Mouse (Mus musculus) cerebellum, adult 9-11 months (tissue): ENCODE measurements at regions not wholly inside any gene's neighbourhood (a gene's known extent, or its start where the extent isn't known, plus 50 kb on each side); places are given as distances from the start of the nearest gene placed in this dataset.

ENCODE experiments used
- DNase-seq: peaks from one replicate; pipeline ENCODE4 v3.0.0; 2022

DNA sequence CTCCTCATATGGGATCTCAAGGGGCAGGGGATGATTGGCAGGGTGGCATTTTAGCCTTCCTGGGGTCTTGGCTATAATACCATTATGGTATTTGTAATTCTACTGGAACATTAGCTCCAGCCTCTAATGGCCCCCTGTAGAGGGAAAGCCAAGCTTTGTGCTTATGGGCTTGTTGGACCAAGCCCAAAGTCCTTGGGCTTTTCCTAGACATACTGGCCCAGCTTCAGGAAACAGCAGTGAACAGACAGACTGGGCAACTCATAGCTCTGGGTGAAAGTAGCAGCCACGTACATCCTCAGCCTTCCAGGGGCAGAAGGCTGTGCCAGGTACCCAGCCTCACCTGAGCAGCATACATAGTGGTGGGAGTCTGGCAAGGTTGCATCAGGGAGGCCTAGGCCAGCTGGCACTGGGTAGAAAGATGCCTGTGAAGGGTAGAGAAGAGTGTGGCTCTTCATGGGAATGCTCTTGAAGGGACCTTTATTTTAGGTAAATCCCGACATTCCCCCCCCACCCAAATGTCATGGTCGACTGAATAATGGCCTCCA, 108.1 kb upstream of the Neo1 start:
- DNase-seq, result no peak

DNA sequence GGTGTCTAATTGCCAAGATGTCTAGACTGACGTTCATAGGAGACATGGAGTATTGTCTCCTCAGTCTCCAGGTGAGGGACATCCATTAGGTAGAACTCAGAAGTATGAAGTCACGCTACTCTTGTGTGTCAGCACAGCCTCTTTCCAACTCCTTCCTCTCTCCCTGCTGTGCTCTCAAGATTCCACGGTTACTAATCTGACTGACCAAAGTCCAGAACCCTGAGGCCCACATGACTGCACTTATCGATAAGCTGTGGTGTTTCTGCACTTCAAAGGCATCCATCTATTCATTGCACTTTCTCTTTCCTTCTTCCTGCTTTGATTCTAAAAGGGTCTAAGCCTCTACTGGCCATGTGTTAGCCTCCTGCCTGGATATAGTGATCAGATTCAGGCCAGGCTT, 107.4 kb upstream of the Neo1 start:
- DNase-seq, result no peak

DNA sequence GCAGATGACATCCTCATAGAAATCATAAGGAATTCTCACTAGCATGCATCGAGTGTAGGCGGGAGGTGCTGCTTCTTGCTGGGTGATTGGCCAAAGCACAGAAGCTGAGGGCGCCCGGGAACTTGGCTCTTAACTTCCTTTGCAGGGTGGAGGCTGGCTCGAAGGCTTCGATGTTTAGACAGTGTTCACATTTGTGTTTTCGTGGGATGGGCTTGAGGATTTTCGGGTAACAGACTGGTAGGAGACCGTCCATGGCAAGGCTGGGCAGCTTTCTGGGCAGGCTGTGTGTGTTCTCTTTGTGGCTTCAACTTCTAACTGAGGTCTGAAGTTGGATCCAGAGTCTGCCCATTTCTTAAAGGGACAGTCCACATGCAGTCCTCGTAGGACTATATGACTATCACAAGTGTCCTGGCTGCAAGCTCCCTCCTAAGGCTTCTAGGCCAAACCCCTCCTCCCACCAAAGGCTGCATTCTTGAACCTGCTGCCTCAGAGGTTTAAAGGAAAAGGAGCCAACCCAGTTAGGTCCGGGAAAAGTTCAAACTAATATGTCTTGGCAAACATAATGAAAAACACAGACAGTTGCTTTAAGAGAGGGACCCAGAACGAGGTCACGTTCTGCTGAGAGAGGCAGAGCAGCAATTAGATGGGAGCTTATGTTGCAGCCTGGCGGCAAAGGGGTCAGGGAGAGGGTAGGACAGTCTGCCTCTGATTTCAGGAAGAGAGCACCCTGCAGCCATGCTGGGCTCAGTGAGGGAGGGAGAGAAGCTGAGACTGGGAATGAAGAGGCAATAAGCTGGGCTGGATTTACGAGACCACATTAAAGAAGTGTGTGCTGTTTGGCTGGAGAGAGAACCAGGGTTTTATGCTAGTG, 98.2 kb upstream of the Neo1 start:
- DNase-seq, result no peak

DNA sequence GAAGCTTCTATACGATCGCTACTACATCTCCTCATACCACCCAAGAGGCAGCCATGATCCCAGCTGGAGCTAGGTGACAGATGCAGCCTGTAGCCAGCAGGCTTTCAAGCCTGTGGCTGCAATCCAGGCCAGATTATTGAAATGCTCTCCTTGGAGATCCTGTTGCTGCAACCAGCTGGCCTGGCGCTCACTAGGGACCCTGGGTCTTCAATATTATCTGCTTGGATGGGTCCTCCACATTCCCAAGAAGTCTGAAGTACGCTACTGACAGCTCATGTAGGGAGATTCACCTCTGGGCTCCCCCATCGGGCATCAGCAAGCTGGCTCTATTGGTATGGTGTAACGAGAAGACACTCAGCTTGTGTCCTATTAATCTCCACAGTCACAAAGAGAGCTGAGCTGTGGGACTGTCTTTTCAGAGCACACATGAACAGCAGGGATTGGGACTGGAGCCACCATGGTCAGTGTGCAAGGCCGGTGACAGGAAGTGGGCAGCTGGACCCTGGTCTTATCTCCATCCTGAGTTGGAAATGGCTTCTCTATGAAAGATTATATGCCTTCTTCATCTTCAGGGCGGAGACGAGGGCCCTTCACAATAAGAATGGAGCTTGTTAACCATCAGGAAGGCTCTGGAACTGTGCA, 93.6 kb upstream of the Neo1 start:
- DNase-seq, result no peak

DNA sequence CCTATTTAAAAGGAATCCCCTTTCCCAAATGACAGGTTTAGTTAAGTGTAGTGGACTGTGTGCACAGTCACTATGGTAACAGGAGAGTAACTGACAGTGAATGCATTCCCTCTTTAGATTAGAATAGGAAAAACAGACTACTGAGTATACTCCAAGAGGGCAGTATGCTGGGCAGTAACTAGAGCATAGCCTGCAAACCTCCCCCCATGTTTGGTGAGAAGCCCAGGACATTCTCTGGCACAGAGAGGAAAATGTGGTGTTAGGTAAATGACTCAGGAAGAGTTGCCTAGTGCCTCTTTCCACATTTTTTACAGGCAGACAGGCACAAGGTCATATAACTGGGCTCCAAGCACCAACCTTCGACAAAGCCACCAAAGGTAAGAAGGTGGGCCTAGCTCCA, 93.0 kb upstream of the Neo1 start:
- no peak for DNase-seq

DNA sequence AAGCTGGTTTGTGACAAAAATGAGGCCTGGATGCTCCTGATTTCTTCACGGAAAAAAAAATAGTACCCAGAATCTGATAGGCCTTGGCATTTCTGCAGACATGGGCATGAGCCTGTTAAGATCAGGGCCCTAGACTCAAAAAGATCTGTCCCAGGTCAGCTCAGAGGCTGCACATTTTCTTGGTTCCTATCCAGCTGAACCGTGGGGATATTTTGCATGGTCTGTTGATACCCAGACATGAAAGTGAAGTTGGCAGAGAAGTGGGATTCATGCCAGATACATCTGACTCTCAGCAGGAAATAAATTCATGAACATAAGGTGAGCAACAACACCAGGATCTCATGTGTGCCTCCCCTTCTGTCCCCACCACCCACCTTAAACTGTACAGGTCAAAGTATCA, 91.8 kb upstream of the Neo1 start:
- DNase-seq, result no peak

DNA sequence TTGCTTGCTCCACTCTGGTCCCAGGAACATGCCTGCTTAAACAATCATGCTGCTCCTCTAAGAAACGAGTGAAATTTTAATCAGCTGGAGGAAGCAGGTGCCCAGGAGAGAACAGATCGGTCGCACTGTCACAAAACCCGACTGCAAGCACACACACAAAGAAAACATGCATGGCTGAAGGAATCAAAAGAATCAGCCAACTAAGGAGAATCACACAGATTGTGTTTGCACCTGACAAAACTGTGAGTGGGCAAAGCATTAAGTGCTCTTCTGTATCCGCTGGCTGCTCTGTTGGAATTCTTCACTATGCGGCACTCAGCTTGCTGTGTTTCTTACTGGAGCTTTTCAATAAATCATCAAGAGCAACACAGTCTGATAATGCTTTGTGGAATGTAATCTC, 89.6 kb upstream of the Neo1 start:
- DNase-seq, result no peak

DNA sequence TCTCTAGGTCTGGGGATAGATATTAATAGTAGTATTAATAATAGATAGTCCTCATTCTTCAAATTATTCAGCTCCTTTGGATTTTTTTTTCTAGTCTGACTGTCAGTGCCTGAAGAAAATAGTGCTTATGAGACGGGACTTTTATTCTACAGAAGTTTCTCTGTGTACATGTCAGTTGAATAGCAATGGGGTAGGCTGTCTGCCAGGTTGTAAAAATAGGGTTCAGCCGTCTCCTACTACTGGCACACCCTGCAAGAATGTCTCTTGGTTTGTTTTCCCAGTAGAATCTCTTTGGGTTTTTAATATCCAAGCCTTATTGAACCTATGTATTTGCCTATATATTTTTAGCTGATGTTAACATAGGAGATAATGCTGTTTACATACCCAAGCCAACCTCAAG, 80.3 kb upstream of the Neo1 start:
- DNase-seq, result no peak

DNA sequence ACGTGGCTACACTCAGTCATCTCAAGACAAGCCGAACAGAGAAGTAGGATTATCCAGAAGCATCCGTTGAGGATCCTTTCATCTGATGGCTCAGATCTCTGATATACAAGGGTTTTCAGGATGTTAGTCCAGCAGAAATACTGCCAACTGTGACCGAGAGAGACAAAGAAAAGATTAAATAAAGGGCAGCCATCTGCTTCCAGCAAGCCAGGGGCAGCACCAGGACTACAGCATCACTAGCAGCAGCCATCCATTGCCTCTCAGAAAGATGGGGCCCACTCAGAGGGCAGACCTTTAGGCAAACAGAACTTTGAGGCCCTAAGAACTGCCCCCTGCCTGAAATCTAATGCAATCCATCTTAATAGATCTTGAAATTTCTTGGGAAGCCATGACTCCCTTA, 77.6 kb upstream of the Neo1 start:
- no peak for DNase-seq

DNA sequence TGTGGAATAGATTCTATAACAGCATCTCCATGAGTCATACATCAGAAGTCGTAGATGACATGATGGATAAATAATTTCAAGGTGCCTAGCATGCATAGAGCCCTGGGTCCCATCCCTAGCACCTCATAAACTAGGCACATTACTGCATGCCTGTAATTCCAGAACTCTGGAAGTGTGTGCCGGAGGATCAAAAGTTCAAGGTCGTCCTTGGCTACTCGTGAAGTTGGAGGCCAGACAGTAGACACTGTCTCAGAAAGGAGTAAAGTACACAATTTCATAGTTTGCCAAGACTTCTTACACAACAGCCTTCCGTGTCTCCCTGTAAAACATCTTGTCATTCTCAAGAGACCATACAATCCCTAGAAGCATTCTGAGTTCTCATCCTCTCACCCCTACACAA, 63.5 kb upstream of the Neo1 start:
- DNase-seq, result no peak

DNA sequence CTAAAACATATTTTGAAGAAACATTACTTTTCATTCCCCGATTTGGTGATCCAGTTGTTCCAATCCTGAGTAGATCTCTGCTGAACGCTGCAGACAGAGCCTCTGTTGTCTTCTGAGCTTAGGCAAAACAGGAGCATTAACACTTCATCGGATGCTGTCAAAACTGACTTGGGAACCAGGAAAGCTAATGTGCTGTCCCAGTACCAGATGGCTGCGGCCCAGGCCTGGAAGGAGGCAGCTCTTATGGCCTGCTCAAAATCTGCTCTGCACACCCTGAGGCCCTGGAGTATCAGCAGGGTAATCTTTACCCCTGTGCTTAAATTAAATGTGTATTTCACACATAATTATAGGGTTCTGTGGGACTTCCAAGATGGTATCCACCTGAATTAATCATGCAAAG, 61.3 kb upstream of the Neo1 start:
- peak; percentile 11 for DNase-seq

DNA sequence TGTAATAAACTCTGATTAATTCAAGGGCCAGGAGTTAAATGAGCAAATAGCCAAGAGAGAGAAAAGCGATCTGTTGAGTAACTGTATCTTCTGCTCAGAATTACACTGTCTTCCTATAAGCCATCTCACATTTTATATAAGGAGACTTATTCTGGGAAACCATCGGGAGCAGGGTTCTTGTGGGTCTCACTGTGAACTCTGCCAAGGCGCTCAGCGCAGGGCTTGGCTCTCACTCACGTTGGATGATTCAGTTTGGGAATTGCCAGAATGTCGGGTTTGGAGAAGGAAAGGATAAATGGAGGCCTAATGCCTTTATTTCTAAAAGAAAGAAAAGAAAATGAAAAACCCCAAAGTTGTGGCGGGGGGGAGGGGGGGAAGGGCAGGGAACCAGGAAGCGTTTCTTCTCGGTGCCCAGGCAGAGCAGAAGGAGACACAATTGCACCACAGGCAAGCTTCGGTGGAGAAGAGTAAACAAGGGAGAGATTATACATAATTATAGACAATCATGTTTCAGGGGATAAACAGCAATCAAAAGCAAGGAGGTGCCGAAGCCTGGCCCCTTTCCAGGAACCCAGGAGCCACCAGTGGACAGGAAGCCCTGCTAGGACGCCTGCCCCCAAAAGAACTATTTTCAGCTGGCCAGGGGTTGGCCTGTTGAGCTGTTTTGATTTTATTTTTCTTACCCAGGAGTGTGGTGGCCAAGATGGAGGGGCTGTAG, 60.5 kb upstream of the Neo1 start:
- DNase-seq, result peak; percentile 3

DNA sequence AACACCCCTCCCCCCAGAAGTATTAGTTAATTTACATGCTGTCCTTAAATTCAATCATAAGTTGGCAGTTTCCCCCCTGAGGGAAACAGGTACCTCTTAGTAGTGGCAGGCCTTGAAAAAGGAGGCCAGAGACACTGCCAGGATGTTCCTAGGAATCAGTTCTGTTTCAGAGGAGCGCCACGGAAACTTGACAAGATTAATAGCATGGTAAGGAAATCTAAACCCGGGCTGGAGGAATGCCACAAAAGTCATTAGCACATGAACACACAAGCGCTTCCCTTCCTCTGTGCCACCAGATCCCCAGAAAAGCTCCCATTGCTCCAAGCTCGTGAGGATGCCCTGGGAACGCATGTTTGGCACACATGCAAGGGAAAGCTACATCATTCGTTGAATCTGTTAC, 59.4 kb upstream of the Neo1 start:
- DNase-seq, result no peak

DNA sequence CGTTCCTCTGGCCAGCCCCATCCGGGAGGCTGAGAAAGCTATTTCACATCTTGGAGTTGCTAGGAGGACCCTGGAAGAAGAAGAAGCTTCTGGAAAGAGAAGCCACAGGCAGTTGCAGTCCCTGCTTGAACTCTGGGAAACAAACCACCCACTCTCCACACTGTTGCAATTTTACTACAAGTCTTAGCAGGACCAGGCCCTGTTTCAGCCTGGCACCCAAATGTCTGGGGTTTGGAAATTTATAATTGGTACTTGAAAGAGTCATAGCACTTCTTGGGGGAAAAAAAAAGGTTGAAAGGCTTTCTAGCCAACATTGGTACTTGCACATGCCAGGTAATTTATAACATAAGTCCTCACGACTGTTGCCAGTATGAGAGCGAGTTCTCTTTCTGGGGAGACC, 57.9 kb upstream of the Neo1 start:
- no peak for DNase-seq

DNA sequence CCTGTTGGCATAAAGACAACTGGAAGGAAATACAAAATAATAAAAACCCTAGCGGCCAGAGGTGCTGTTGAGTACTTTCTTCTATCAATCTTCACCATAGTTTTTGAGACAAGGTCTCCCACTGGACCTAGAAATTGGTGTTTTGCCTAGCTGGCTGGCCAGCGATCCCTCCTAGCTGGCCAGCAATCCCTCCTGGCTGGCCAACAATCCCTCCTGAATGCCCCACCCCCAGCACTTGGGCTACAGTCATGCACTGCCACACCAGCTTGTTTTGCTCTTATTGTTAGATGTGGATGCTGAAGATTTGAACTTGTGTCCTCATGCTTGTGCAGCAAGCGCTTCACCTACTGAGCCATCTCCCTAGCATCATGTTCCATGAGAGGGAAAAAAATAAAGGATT, 54.9 kb upstream of the Neo1 start:
- DNase-seq, result no peak

DNA sequence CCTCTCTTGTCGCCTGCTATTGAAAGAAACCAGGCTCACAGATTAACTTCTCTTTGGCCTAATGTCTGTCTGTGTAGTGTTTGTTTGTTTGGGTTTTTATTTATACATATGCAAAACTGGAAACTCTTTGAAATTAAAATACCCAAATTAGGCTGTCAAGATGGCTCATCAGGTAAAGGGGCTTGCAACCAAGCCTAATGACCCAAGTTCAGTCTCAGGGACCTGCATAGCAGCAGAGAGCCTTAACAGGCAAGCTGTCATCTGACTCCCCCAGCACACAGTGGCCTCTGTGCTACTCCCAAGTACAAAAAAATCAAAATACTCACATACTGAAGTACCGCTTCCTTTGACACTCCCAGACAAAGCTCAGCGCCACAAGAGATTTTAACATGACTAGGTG, 51.5 kb upstream of the Neo1 start:
- DNase-seq, result no peak

DNA sequence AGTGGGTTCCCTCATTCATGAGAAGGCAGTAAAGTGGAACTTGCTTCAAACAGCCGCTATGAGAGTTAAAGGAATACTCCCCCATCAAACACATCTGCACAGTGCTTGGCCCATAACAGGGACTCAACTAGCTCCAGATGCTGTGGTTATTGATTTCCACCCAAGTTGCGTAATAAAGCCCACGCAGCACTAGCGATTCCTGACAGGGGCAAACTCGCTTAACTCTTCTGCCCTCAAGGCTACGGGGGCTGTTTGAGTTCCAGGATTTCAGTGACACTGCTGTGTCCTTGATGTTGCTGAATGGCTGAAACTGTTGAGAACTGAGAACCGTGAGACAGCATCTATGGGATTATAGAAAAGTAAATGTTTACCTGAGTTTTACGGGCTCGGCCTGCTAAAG, 50.9 kb upstream of the Neo1 start:
- no peak for DNase-seq

DNA sequence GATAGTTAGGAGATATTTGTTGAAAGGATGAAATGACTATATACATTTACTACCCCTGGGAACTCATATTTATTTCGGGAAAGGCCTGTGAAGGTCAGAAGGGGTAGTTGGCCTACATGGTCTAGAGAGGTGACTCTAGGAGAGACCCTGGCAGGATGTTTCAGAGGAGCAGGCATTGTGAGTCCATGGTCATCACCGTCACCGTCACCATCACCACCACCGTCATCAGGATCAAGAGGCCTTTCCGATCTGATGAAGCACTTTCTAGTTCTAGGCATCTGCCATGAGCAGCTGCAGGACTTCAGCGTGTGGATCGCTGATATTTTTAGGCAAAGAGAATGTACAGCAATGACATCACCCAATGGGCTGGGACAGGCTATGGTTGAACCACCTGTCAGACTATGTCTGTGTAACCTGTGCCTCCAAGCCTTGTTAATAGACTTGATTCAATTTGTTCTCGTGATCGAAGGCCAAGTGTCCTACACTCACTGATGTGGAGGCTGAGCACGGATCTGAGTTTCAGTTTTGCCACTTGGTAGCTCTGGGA, 50.4 kb upstream of the Neo1 start:
- DNase-seq, result no peak
